9 mouse cellular contexts compared by ENCODE assay signal in the genomic region with DNA sequence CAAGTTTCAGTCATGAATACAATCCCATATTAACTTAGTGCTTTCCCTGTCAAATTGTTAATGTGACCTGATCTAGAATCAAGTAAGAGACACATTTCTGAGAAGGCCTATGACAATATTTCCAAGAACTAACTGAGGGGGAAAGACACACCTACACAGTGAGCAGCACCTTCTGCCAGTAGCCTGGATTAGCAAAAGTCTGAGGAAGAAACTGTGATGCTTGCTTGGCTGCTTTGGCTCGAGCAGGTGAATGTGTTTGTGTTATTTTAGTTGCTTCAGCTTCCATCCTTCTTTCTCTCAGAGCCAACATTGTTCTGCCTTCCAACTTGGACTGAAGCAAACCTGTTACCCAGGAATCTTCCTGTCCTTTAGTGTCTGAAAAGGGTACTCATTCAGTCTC.
"Had no signal": no experiment of that assay in that cellular context is flagged by ENCODE, and none has a peak within 500 bp of the region (broad histone marks: within the 10 kb centered on the region; RNA-seq: fewer than 3 reads in every experiment).

No protein-coding gene starts in this region.

- DNase-seq: liver, embryonic 13.5 days; liver, postnatal 0 days; lung, adult 2 months; lung, postnatal 14 days; lung, postnatal 36 days; midbrain, embryonic 14.5 days; thymus, adult 2 months; thymus, postnatal 25 days; thymus, postnatal 4 days had no signal
